Mouse (Mus musculus) heart, postnatal 0 days (tissue): ENCODE results near the gene Kcna6. TPM values are rescaled to one million over a fixed set of nuclear protein-coding genes. Genes with fewer than 3 reads are reported as not detected.

Experiments
- ATAC-seq: fragments of 200-750 bp; cut with Nextera tagmentation; 2 replicates; pipeline ENCODE4 v1.8.0; 2017; ENCODE audit warnings: low read depth, moderate number of reproducible peaks, moderate library complexity; ENCODE audit not compliant: insufficient read depth
- DNase-seq: peaks from one replicate; pipeline ENCODE4 v3.0.0-alpha.2; 2016; ENCODE audit warnings: low spot score
- H3K27ac ChIP-seq: fragments of 300-500 bp; sonication (generic); 2 replicates; pipeline ENCODE4 v1.5.1; 2014; ENCODE audit warnings: low read depth, mild to moderate bottlenecking
- H3K27me3 ChIP-seq: fragments of 300-500 bp; sonication (generic); 2 replicates; pipeline ENCODE4 v1.6.1; 2014; ENCODE audit warnings: low read length, mixed read lengths; ENCODE audit not compliant: control insufficient read depth, insufficient read depth
- H3K36me3 ChIP-seq: fragments of 300-500 bp; sonication (generic); replicated peaks from 2 replicates; pipeline ENCODE4 v1.6.1; 2014; ENCODE audit warnings: low read length, mixed read lengths; ENCODE audit not compliant: control insufficient read depth, insufficient read depth
- H3K4me1 ChIP-seq: fragments of 300-500 bp; sonication (generic); 2 replicates; pipeline ENCODE4 v1.6.1; 2014; ENCODE audit warnings: antibody characterized with exemption; ENCODE audit not compliant: control insufficient read depth, insufficient read depth
- H3K4me2 ChIP-seq: fragments of 300-500 bp; sonication (generic); 2 replicates; pipeline ENCODE4 v1.6.1; 2014; ENCODE audit warnings: low read depth, mild to moderate bottlenecking, low read length, moderate library complexity
- H3K4me3 ChIP-seq: fragments of 300-500 bp; sonication (generic); 2 replicates; pipeline ENCODE4 v1.5.1; 2014; ENCODE audit warnings: low read depth, low read length
- H3K9ac ChIP-seq: fragments of 300-500 bp; sonication (generic); replicated peaks from 2 replicates; pipeline ENCODE4 v1.6.1; 2014; ENCODE audit warnings: low read depth, low read length, mixed read lengths
- H3K9me3 ChIP-seq: fragments of 300-500 bp; sonication (generic); replicated peaks from 2 replicates; pipeline ENCODE4 v1.6.1; 2016; ENCODE audit warnings: low read length; ENCODE audit not compliant: control insufficient read depth
- CTCF ChIP-seq: IDR thresholded peaks from 2 replicates; pipeline ENCODE4 v1.5.1; 2016; ENCODE audit warnings: antibody characterized with exemption, control low read depth, low read depth
- EP300 ChIP-seq: IDR thresholded peaks from 2 replicates; pipeline ENCODE4 v1.6.1; 2016; ENCODE audit warnings: antibody characterized with exemption, low read depth
- WGBS: fragments of 180-500 bp; shearing (Covaris S2); extraction: QIAGEN DNeasy Blood & Tissue Kit; methylation state at CpG from one replicate; pipeline ENCODE4 v1.1.7; 2014; 5-methylcytosine and 5-hydroxymethylcytosine counted together
- polyA plus RNA-seq: library from polyadenylated mRNA; unstranded; fragments of >200 nt; fragmentation: Nextera tagmentation; extraction: Ambion mirVana; gene quantifications from 2 replicates; pipeline ENCODE4 v1.2.1, GENCODE M21; 2015
- total RNA-seq: library from RNA; depleted of rRNA; stranded (reverse); fragments of >200 nt; gene quantifications from 2 replicates; pipeline ENCODE4 v1.2.3, GENCODE M21; 2014; ENCODE audit warnings: low replicate concordance; rRNA removed

Kcna6 gene
- total and polyA plus RNA-seq, 2 experiments from 2014 or later = 0.57 to 2.7 TPM

DNA sequence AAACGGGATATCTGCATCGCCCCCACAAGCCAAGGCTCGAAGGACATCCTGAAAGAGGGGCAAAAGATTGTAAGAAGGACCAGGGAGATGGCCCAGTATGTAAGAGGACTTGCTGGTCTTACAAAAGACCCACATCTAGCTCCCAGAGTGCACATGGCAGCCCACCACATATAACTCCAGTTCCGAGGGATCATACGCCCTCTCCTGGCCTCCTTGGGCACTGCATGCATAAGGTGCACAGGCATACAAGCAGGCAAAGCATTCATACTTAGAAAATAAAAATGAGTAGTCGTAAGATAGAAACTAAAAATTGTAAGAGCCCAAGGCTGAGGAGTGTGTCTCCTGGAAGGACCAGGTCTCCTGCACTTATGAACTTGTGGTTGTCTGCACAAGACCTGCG is 61.5 kb downstream of the Kcna6 start:
- H3K27me3 ChIP-seq = peaks cover 4% of the 10 kb centered on the region; the same call in 1 of the 2 replicates
- no peaks in the 10 kb centered on the region for H3K4me1 ChIP-seq
- H3K27ac ChIP-seq = no peak overlapping the region
- ATAC-seq = no peak
- no peak overlapping the region for H3K4me2 ChIP-seq
- H3K9me3 ChIP-seq = no peaks in the 10 kb centered on the region
- DNase-seq = no peak
- TF ChIP-seq EP300 = no peak
- peak; percentile 32 for TF ChIP-seq CTCF
- 66% methylated on average over 7 of the region's 7 CpGs for WGBS
- H3K9ac ChIP-seq = no peak overlapping the region
- H3K36me3 ChIP-seq = no peaks in the 10 kb centered on the region
- H3K4me3 ChIP-seq = no peak overlapping the region

DNA sequence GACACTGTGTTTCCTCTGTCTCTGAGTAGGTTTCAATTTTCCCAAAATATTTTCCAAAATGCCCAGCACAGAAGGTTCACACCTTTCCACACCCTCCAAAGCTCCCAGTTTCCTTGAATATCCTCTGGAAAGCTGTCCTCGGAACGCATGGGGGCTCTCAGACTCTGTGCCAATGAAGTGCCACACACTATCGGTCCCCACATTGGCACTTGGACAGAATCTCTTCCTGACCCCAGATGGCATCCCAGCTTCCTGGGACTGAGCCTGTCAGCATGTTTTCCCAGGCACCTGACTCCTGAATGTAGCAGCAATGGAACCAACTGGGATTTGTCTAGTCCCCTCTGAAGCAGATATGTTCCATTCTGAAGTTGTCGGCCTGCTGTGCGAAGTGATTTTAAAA is 73.5 kb downstream of the Kcna6 start:
- Histone ChIP-seq H3K9ac (no peak overlapping the region), H3K4me2 (no peak overlapping the region), H3K36me3 (no peaks in the 10 kb centered on the region), H3K9me3 (no peaks in the 10 kb centered on the region), H3K27ac (no peak overlapping the region), H3K4me3 (no peak overlapping the region), H3K4me1 (no peaks in the 10 kb centered on the region), H3K27me3 (peaks cover 17% of the 10 kb centered on the region)
- 63% methylated on average over 5 of the region's 5 CpGs for WGBS
- peak; percentile 16 for DNase-seq
- TF ChIP-seq EP300 (no peak), CTCF (no peak)
- ATAC-seq = no peak

DNA sequence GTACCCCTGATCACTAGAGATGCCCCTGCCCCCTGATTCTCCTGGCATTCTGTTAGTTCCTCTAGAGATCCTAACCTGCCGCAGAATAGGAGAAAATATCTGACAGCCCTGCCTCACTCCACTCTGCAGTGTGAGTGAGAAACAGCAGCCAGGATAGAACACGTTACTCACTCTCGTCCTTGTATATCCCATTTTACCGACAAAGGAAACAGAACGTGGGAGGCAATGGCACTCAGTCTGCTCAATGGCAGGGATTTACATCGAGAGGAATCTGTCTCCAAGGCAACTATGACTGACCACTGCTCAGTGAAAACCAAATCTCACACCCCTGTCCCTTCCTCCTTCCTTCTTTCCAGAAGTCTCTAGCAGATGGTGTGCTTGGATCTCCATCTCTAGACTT is 74.4 kb downstream of the Kcna6 start:
- ATAC-seq (no peak), DNase-seq (no peak)
- Histone ChIP-seq H3K9ac (no peak overlapping the region), H3K4me2 (no peak overlapping the region), H3K4me1 (no peaks in the 10 kb centered on the region), H3K9me3 (no peaks in the 10 kb centered on the region), H3K27me3 (peaks cover 17% of the 10 kb centered on the region), H3K27ac (no peak overlapping the region), H3K4me3 (no peak overlapping the region), H3K36me3 (no peaks in the 10 kb centered on the region)
- TF ChIP-seq EP300 = no peak
- 47% methylated on average over 6 of the region's 6 CpGs for WGBS

DNA sequence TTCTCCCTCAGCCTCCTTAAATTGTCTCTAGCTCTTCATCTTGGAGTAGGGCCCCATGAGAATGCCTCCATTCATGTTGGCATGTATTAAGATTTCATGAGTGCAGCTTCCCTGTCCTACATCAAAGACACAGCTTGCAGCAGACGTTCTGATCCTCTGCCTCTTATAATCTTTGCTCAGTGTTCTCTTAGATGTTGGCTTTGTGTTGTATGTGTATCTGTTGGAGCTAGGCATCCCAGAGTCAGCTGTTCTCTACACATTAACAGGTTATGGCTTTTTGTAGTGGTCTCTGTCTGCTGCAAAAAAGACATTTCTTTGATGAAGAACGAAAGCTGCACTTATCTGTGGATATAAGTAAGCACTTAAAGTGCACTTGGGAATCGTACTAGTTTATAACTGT is 75.9 kb downstream of the Kcna6 start:
- no peak overlapping the region for H3K4me2 ChIP-seq
- TF ChIP-seq CTCF (no peak), EP300 (no peak)
- no peak overlapping the region for H3K9ac ChIP-seq
- H3K36me3 ChIP-seq = no peaks in the 10 kb centered on the region
- no peak for DNase-seq
- WGBS = 64% methylated on average over 3 of the region's 3 CpGs
- H3K4me3 ChIP-seq = no peak overlapping the region
- H3K27ac ChIP-seq = no peak overlapping the region
- ATAC-seq = no peak
- H3K9me3 ChIP-seq = no peaks in the 10 kb centered on the region
- H3K4me1 ChIP-seq = no peaks in the 10 kb centered on the region
- H3K27me3 ChIP-seq = peaks cover 18% of the 10 kb centered on the region

Other genes starting within 250 kb of the Kcna6 start
- 25.0 and 27.6 TPM in 2 replicates for gene Kcna5, start 205.3 kb downstream of the Kcna6 start, total RNA-seq
- 9.0 and 9.2 TPM in 2 replicates for gene Kcna5, start 205.3 kb downstream of the Kcna6 start, polyA plus RNA-seq
- not detected in 2 replicates for gene Kcna1, start 94.3 kb downstream of the Kcna6 start, total RNA-seq
- 0.04 and 0.07 TPM in 2 replicates for gene Kcna1, start 94.3 kb downstream of the Kcna6 start, polyA plus RNA-seq
- 532 and 638 TPM in 2 replicates for gene Ndufa9, start 108.5 kb upstream of the Kcna6 start, total RNA-seq
- 799 and 823 TPM in 2 replicates for gene Ndufa9, start 108.5 kb upstream of the Kcna6 start, polyA plus RNA-seq
- not detected in 2 replicates for gene Akap3, start 112.4 kb upstream of the Kcna6 start, total RNA-seq
- not detected in 2 replicates for gene Akap3, start 112.4 kb upstream of the Kcna6 start, polyA plus RNA-seq
- gene Dyrk4, start 181.2 kb upstream of the Kcna6 start, total RNA-seq = not detected in 2 replicates
- 0.05 and 0.15 TPM in 2 replicates for gene Dyrk4, start 181.2 kb upstream of the Kcna6 start, polyA plus RNA-seq
- gene Rad51ap1, start 198.9 kb upstream of the Kcna6 start, total RNA-seq = 12.9 and 14.9 TPM in 2 replicates
- gene Rad51ap1, start 198.9 kb upstream of the Kcna6 start, polyA plus RNA-seq = 9.4 and 9.5 TPM in 2 replicates
- 3.8 and 5.3 TPM in 2 replicates for gene D6Wsu163e, start 199.3 kb upstream of the Kcna6 start, total RNA-seq
- 10.7 and 11.9 TPM in 2 replicates for gene D6Wsu163e, start 199.3 kb upstream of the Kcna6 start, polyA plus RNA-seq